Mouse (Mus musculus) midbrain, postnatal 0 days (tissue): ENCODE results near the gene Ctnnal1. TPM values are rescaled to one million over a fixed set of nuclear protein-coding genes. Genes with fewer than 3 reads are reported as not detected.

ENCODE experiments used
- ATAC-seq: fragments of 200-750 bp; cut with Nextera tagmentation; 2 replicates; pipeline ENCODE4 v1.8.0; 2017; ENCODE audit warnings: moderate number of reproducible peaks, mild to moderate bottlenecking, moderate TSS enrichment, moderate library complexity; ENCODE audit not compliant: low FRiP score
- DNase-seq: peaks from one replicate; pipeline ENCODE4 v3.0.0-alpha.2; 2015; ENCODE audit warnings: low spot score
- H3K27ac ChIP-seq: fragments of 300-500 bp; sonication (generic); 2 replicates; pipeline ENCODE4 v1.5.1; 2014; ENCODE audit warnings: low read depth, mild to moderate bottlenecking, low read length, mixed read lengths
- H3K27me3 ChIP-seq: fragments of 300-500 bp; sonication (generic); 2 replicates; pipeline ENCODE4 v1.6.1; 2014; ENCODE audit warnings: low read length, control low read depth, mixed read lengths; ENCODE audit not compliant: insufficient read depth
- H3K36me3 ChIP-seq: fragments of 300-500 bp; sonication (generic); 2 replicates; pipeline ENCODE4 v1.6.1; 2014; ENCODE audit warnings: low read length, control low read depth, mixed read lengths; ENCODE audit not compliant: insufficient read depth
- H3K4me1 ChIP-seq: fragments of 300-500 bp; sonication (generic); 2 replicates; pipeline ENCODE4 v1.6.1; 2014; ENCODE audit warnings: mild to moderate bottlenecking, control low read depth, antibody characterized with exemption, low read length, mixed read lengths; ENCODE audit not compliant: insufficient read depth
- H3K4me2 ChIP-seq: fragments of 300-500 bp; sonication (generic); 2 replicates; pipeline ENCODE4 v1.6.1; 2014; ENCODE audit warnings: low read depth, mild to moderate bottlenecking, low read length, mixed read lengths; ENCODE audit not compliant: poor library complexity, severe bottlenecking
- H3K4me3 ChIP-seq: fragments of 300-500 bp; sonication (generic); 2 replicates; pipeline ENCODE4 v1.5.1; 2014; ENCODE audit warnings: low read depth, mild to moderate bottlenecking, low read length, moderate library complexity
- H3K9ac ChIP-seq: fragments of 300-500 bp; sonication (generic); replicated peaks from 2 replicates; pipeline ENCODE4 v1.6.1; 2014; ENCODE audit warnings: mild to moderate bottlenecking, low read length, moderate library complexity, mixed read lengths; ENCODE audit not compliant: poor library complexity, severe bottlenecking
- H3K9me3 ChIP-seq: fragments of 300-500 bp; sonication (generic); 2 replicates; pipeline ENCODE4 v1.6.1; 2016; ENCODE audit warnings: low read length, control low read depth
- CTCF ChIP-seq: IDR thresholded peaks from 2 replicates; pipeline ENCODE4 v1.5.1; 2016; ENCODE audit warnings: antibody characterized with exemption, mild to moderate bottlenecking
- WGBS: fragments of 180-500 bp; shearing (Covaris S2); extraction: QIAGEN DNeasy Blood & Tissue Kit; methylation state at CpG from one replicate; pipeline ENCODE4 v1.1.7; 2014; 5-methylcytosine and 5-hydroxymethylcytosine counted together
- microRNA counts: library from miRNA; unstranded; fragments of <30 nt; microRNA quantifications from one replicate; lab custom pipeline; 2015
- microRNA-seq: library from miRNA; unstranded; fragments of <30 nt; microRNA quantifications from one replicate; pipeline ENCODE4, GENCODE M21; 2016; ENCODE audit warnings: borderline number of aligned reads
- polyA plus RNA-seq: library from polyadenylated mRNA; unstranded; fragments of >200 nt; fragmentation: Nextera tagmentation; extraction: Ambion mirVana; gene quantifications from 2 replicates; pipeline ENCODE4 v1.2.1, GENCODE M21; 2015
- total RNA-seq: library from RNA; depleted of rRNA; stranded (reverse); fragments of >200 nt; gene quantifications from 2 replicates; pipeline ENCODE4 v1.2.3, GENCODE M21; 2014; rRNA removed

Ctnnal1 gene
- total and polyA plus RNA-seq, 2 experiments from 2014 or later, result 8.1 to 13.0 TPM

- TF ChIP-seq CTCF, result no peak
- Histone ChIP-seq H3K27ac (no peak overlapping the region), H3K4me2 (no peak overlapping the region), H3K4me3 (no peak overlapping the region), H3K9ac (no peak overlapping the region), H3K27me3 (no peaks in the 10 kb centered on the region), H3K36me3 (peaks cover 78% of the 10 kb centered on the region), H3K4me1 (no peaks in the 10 kb centered on the region), H3K9me3 (no peaks in the 10 kb centered on the region)
- ATAC-seq, result no peak
- no peak for DNase-seq
- WGBS, result 88% methylated on average over 1 of the region's 1 CpGs
These were observed 93.9 kb downstream of the Ctnnal1 start for GRCm38 (mm10) chr4:56771065-56771464.

- WGBS, result 96% methylated on average over 7 of the region's 7 CpGs
These were observed 96.1 kb downstream of the Ctnnal1 start for GRCm38 (mm10) chr4:56768913-56769312.

GRCm38 (mm10) chr4:56767861-56768284 lies 97.1 kb downstream of the Ctnnal1 start:
- DNase-seq (no peak), ATAC-seq (no peak)
- TF ChIP-seq CTCF, result no peak
- H3K4me3 ChIP-seq, result no peak overlapping the region
- H3K4me2 ChIP-seq, result no peak overlapping the region
- no peaks in the 10 kb centered on the region for H3K9me3 ChIP-seq
- H3K9ac ChIP-seq, result no peak overlapping the region
- 87% methylated on average over 4 of the region's 5 CpGs for WGBS
- no peaks in the 10 kb centered on the region for H3K4me1 ChIP-seq
- no peak overlapping the region for H3K27ac ChIP-seq
- peaks cover 76% of the 10 kb centered on the region for H3K36me3 ChIP-seq
- H3K27me3 ChIP-seq, result no peaks in the 10 kb centered on the region

More at GRCm38 (mm10) chr4:56768913-56769312, 96.1 kb downstream of the Ctnnal1 start:
- no peak overlapping the region for H3K4me3 ChIP-seq
- no peak for TF ChIP-seq CTCF
- no peak overlapping the region for H3K4me2 ChIP-seq
- H3K36me3 ChIP-seq, result peaks cover 81% of the 10 kb centered on the region
- no peak overlapping the region for H3K9ac ChIP-seq
- H3K27me3 ChIP-seq, result no peaks in the 10 kb centered on the region
- no peak overlapping the region for H3K27ac ChIP-seq
- no peaks in the 10 kb centered on the region for H3K4me1 ChIP-seq
- no peak for DNase-seq
- ATAC-seq, result no peak
- H3K9me3 ChIP-seq, result no peaks in the 10 kb centered on the region

MicroRNAs encoded within 50 kb of the gene (microRNA counts, 519-probe panel; counts per million panel counts)
- microRNA mmu-miR-32 (lab: Ali Mortazavi, UCI), result 2,727 counts per million, percentile 68 among the panel's probes with 10 or more counts

Small RNA genes lying within 50 kb of the gene (microRNA-seq; reads per million reads assigned to microRNA genes)
- 229 reads per million, percentile 55 among the genes with 10 or more reads in this experiment for gene Mir32

Other genes with a start within 250 kb of the Ctnnal1 start
- gene Gm26657, start 125.1 kb downstream of the Ctnnal1 start, total RNA-seq, result not detected in 2 replicates
- not detected in 2 replicates for gene Gm26657, start 125.1 kb downstream of the Ctnnal1 start, polyA plus RNA-seq
- 0.16 and 0.47 TPM in 2 replicates for gene Actl7b, start 123.7 kb downstream of the Ctnnal1 start, total RNA-seq
- not detected in 2 replicates for gene Actl7b, start 123.7 kb downstream of the Ctnnal1 start, polyA plus RNA-seq
- not detected in 2 replicates for gene Actl7a, start 121.8 kb downstream of the Ctnnal1 start, total RNA-seq
- not detected in 2 replicates for gene Actl7a, start 121.8 kb downstream of the Ctnnal1 start, polyA plus RNA-seq
- gene Elp1, start 62.9 kb downstream of the Ctnnal1 start, total RNA-seq, result 89.2 and 93.9 TPM in 2 replicates
- gene Elp1, start 62.9 kb downstream of the Ctnnal1 start, polyA plus RNA-seq, result 51.4 and 53.6 TPM in 2 replicates
- 7.5 and 12.2 TPM in 2 replicates for gene Fam206a, start 62.8 kb downstream of the Ctnnal1 start, total RNA-seq
- 10.0 and 10.6 TPM in 2 replicates for gene Fam206a, start 62.8 kb downstream of the Ctnnal1 start, polyA plus RNA-seq
- gene Tmem245, start 82.2 kb upstream of the Ctnnal1 start, total RNA-seq, result 27.0 and 29.6 TPM in 2 replicates
- 10.4 and 11.2 TPM in 2 replicates for gene Tmem245, start 82.2 kb upstream of the Ctnnal1 start, polyA plus RNA-seq
- gene Frrs1l, start 125.2 kb upstream of the Ctnnal1 start, total RNA-seq, result 36.8 and 37.9 TPM in 2 replicates
- 17.9 and 21.2 TPM in 2 replicates for gene Frrs1l, start 125.2 kb upstream of the Ctnnal1 start, polyA plus RNA-seq